Mouse (Mus musculus) liver, embryonic 14.5 days (tissue): Measurements from ENCODE around the gene Uts2b. TPM values are rescaled to one million over a fixed set of nuclear protein-coding genes. Genes with fewer than 3 reads are reported as not detected.
"Not testable (repeated sequence)": the region's sequence is repeated elsewhere in the genome, so short reads cannot be mapped to it uniquely, and the experiment has no call there.

Source experiments
- ATAC-seq: fragments of 200-750 bp; cut with Nextera tagmentation; 2 replicates; pipeline ENCODE4 v1.8.0; 2017; ENCODE audit warnings: moderate number of reproducible peaks, mild to moderate bottlenecking, moderate library complexity; ENCODE audit not compliant: insufficient read depth
- DNase-seq, 3 experiments: peaks; one replicate each; pipeline ENCODE4 v3.0.0-alpha.2; 2012 to 2013; ENCODE audit warnings: low read depth in 3 of 3, low spot score in 3 of 3
- H3K27ac ChIP-seq: fragments of 300-500 bp; sonication (generic); 2 replicates; pipeline ENCODE4 v1.5.1; 2014; ENCODE audit warnings: moderate library complexity, mild to moderate bottlenecking, control low read depth, inconsistent platforms
- H3K27me3 ChIP-seq: fragments of 300-500 bp; sonication (generic); 2 replicates; pipeline ENCODE4 v1.6.1; 2014; ENCODE audit warnings: mild to moderate bottlenecking, low read length, moderate library complexity; ENCODE audit not compliant: control insufficient read depth, insufficient read depth
- H3K36me3 ChIP-seq: fragments of 300-500 bp; sonication (generic); replicated peaks from 2 replicates; pipeline ENCODE4 v1.6.1; 2014; ENCODE audit warnings: low read depth; ENCODE audit not compliant: control insufficient read depth, insufficient read depth
- H3K4me1 ChIP-seq, 2 experiments: fragments of 200-500 bp in 1 of 2; fragments of 300-500 bp in 1 of 2; sonication (generic) in 1 of 2; replicated peaks; 2 replicates each; pipeline ENCODE4 v1.6.1; 2012 to 2014; ENCODE audit warnings: antibody characterized with exemption in 1 of 2, inconsistent platforms in 1 of 2, low read length in 1 of 2; ENCODE audit not compliant: control insufficient read depth in 2 of 2, insufficient read depth in 2 of 2
- H3K4me2 ChIP-seq: fragments of 300-500 bp; sonication (generic); 2 replicates; pipeline ENCODE4 v1.6.1; 2014; ENCODE audit warnings: low read depth, mild to moderate bottlenecking, control low read depth, moderate library complexity
- H3K4me3 ChIP-seq, 2 experiments: fragments of 200-500 bp in 1 of 2; fragments of 300-500 bp in 1 of 2; sonication (generic) in 1 of 2; 2 replicates each; pipeline ENCODE4 v1.5.1; 2012 to 2014; ENCODE audit warnings: low read depth in 2 of 2, low read length in 2 of 2, mild to moderate bottlenecking in 2 of 2, control low read depth in 1 of 2, inconsistent platforms in 1 of 2, moderate library complexity in 1 of 2; ENCODE audit not compliant: insufficient read depth in 1 of 2
- H3K9ac ChIP-seq: fragments of 300-500 bp; sonication (generic); replicated peaks from 2 replicates; pipeline ENCODE4 v1.6.1; 2014; ENCODE audit warnings: mild to moderate bottlenecking, control low read depth, moderate library complexity
- H3K9me3 ChIP-seq: fragments of 300-500 bp; sonication (generic); 2 replicates; pipeline ENCODE4 v1.6.1; 2016; ENCODE audit warnings: low read length, mixed read lengths; ENCODE audit not compliant: control insufficient read depth
- CTCF ChIP-seq: IDR thresholded peaks from 2 replicates; pipeline ENCODE4 v1.5.1; 2016; ENCODE audit warnings: antibody characterized with exemption, low read depth, control low read depth
- EP300 ChIP-seq: IDR thresholded peaks from 2 replicates; pipeline ENCODE4 v1.6.1; 2016; ENCODE audit warnings: antibody characterized with exemption, low read depth
- WGBS: fragments of 180-500 bp; shearing (Covaris S2); extraction: QIAGEN DNeasy Blood & Tissue Kit; methylation state at CpG from one replicate; pipeline ENCODE4 v1.1.7; 2014; ENCODE audit not compliant: insufficient replicate concordance; 5-methylcytosine and 5-hydroxymethylcytosine counted together
- polyA plus RNA-seq, 2 experiments: library from polyadenylated mRNA; depleted of rRNA in 1 of 2; stranded (reverse) in 1 of 2; unstranded in 1 of 2; fragments of >200 nt; fragmentation: Nextera tagmentation in 1 of 2; extraction: Ambion mirVana in 1 of 2; gene quantifications; 2 replicates each; pipeline versions ENCODE4 v1.2.1 to v1.2.3; 2012 to 2014

Uts2b gene
- polyA plus RNA-seq, 2 experiments: not detected

DNA sequence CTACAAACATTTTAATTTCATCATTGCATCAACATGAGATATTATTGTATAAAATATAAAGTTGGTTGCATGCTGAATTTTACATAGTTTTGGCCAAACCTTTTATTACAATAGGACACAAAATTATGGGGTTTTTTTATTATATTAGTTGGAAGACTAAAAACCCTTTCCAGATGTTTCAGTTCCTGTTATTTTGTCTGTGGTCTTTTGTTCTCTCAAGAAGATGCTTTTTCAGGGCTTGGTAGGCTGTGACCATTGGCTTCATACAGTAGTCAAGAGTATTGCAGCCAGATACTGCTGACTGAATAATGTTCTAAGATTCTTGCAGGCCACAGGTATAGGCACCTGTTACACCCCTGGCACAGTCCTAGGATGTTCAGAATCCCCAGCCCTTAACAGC, 48.0 kb downstream of the Uts2b start:
- ATAC-seq (no peak), DNase-seq (no peak)
- no peaks in the 10 kb centered on the region for H3K9me3 ChIP-seq
- no peaks in the 10 kb centered on the region for H3K27me3 ChIP-seq
- TF ChIP-seq EP300 (no peak), CTCF (no peak)
- no peak overlapping the region for H3K4me3 ChIP-seq
- no peak overlapping the region for H3K27ac ChIP-seq
- H3K4me2 ChIP-seq: no peak overlapping the region
- H3K4me1 ChIP-seq: no peaks in the 10 kb centered on the region
- H3K9ac ChIP-seq: no peak overlapping the region
- H3K36me3 ChIP-seq: no peaks in the 10 kb centered on the region

DNA sequence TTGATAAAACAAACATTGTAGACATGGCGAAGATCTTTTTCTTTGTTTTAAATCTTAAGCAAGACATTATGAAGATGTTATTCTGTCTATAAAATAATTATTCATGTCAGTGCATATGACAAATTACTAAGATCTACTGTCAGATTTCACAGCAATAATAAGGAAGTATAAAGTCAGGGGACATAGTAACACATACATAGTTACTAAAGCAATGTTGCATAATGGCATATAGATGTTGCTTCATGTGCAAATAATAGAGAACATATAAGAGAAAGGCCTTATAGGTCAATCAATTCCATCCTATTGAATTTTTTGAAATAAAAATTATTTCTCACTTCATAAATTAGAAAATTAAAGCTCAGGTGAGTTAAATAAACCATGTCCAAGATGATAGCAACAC, 50.9 kb downstream of the Uts2b start:
- WGBS: 56% methylated on average over 1 of the region's 1 CpGs
- no peak for TF ChIP-seq CTCF
- Histone ChIP-seq H3K27ac (no peak overlapping the region), H3K9me3 (no peaks in the 10 kb centered on the region), H3K4me1 (no peaks in the 10 kb centered on the region), H3K4me3 (no peak overlapping the region), H3K9ac (no peak overlapping the region), H3K36me3 (no peaks in the 10 kb centered on the region), H3K27me3 (no peaks in the 10 kb centered on the region), H3K4me2 (no peak overlapping the region)
- no peak for DNase-seq
- ATAC-seq: no peak

DNA sequence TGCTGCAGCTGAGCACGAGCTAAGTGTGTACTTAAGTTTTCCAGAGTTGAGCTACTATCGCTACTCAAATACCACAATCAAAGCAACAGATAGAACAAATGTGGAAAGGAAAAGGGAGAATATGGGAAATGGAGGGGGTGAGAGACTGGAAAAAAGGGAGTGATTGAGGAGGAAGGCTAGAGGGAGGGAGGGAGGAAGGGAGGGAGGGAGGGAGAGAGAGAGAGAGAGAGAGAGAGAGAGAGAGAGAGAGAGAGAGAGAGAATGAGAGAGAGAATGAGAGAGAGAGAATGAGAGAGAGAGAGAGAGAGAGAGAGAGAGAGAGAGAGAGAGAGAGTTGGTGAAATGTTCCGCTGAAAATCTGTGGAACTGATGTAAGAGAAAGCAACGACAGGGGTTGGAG, 62.9 kb downstream of the Uts2b start, which contains the start of gene Ostn:
Gene Ostn, plus strand, starts transcription at position 301 of the 400 bp plus-strand sequence.
- not testable (repeated sequence) for H3K4me1 ChIP-seq, H3K27ac ChIP-seq, H3K36me3 ChIP-seq, H3K9me3 ChIP-seq, H3K27me3 ChIP-seq, H3K4me2 ChIP-seq, DNase-seq, H3K4me3 ChIP-seq, H3K9ac ChIP-seq, ATAC-seq
- WGBS: 60% methylated on average over 4 of the region's 4 CpGs

Other genes with a start within 250 kb of the Uts2b start
- gene Ostn, start 62.8 kb downstream of the Uts2b start, polyA plus RNA-seq (2012; rRNA removed): not detected in 2 replicates
- gene Ostn, start 62.8 kb downstream of the Uts2b start, polyA plus RNA-seq (2014; fragmentation: Nextera tagmentation; extraction: Ambion mirVana): not detected in 2 replicates
- 6.1 and 8.5 TPM in 2 replicates for gene Ccdc50, start 18.6 kb upstream of the Uts2b start, polyA plus RNA-seq (2012; rRNA removed)
- 15.9 and 16.7 TPM in 2 replicates for gene Ccdc50, start 18.6 kb upstream of the Uts2b start, polyA plus RNA-seq (2014; fragmentation: Nextera tagmentation; extraction: Ambion mirVana)